Mouse (Mus musculus): ENCODE data around the gene Srp68. TPM values are rescaled to one million over a fixed set of nuclear protein-coding genes. Genes with fewer than 3 reads are reported as not detected.
A peak's percentile ranks its signal among the peaks of the same experiment; 100 is the strongest.

Gene Srp68
- polyA plus RNA-seq, 1 experiment = 81.9 TPM

DNA sequence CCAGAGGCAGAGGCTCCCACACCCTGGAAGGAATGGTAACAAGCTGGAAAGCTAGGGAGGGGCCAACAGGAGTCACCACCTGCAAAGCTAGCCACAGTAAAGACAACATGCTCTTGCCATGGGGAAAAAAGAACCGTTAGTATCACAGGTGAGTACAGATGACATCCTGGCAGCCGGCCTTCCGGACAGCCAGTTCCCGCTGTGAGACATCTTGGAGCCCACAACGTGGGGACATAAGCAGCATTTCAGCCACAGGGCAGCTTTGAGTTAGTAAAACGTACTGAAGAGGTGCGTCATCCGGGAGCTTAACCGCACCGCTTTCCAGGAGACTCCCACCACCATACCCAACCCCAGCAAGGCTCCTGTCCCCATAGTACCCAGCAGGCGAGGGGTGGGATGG, 24.2 kb upstream of the Srp68 start:
- no peaks in the 10 kb centered on the region for H3K79me2 ChIP-seq (ENCODE audit: control insufficient read depth, insufficient read depth)
- no peaks in the 10 kb centered on the region for H3K79me3 ChIP-seq (ENCODE audit: low read depth)
- H3K4me3 ChIP-seq (ENCODE audit: insufficient read depth, poor library complexity, severe bottlenecking) = no peak overlapping the region
- no peaks in the 10 kb centered on the region for H3K27me3 ChIP-seq (ENCODE audit: control insufficient read depth, insufficient read depth, insufficient read length)
- peaks cover 23% of the 10 kb centered on the region for H3K36me3 ChIP-seq (ENCODE audit: control insufficient read depth, insufficient read depth)
- H3ac ChIP-seq (ENCODE audit: control insufficient read depth, insufficient read length, low read depth) = no peak overlapping the region
- TF ChIP-seq MAX (IDR thresholded peaks at IDR 0.05) (no peak), MYOG (IDR thresholded peaks at IDR 0.05; ENCODE audit: control insufficient read depth, extremely low read depth, insufficient read length) (no peak), USF1 (IDR thresholded peaks at IDR 0.05; ENCODE audit: low read depth) (no peak), MYOD1 (IDR thresholded peaks at IDR 0.05; ENCODE audit: control insufficient read depth, insufficient read length, low read depth) (no peak), FOSL1 (IDR thresholded peaks at IDR 0.05; ENCODE audit: insufficient read depth, low read length, poor library complexity, severe bottlenecking) (no peak), CEBPB (IDR thresholded peaks at IDR 0.05; ENCODE audit: low read depth) (no peak), CTCF (IDR thresholded peaks at IDR 0.05; ENCODE audit: control insufficient read depth, insufficient read depth, insufficient read length) (no peak)

GRCm38 (mm10) chr11:116297017-116297416, 23.0 kb upstream of the Srp68 start:
- no peak overlapping the region for H3K4me3 ChIP-seq (ENCODE audit: insufficient read depth, poor library complexity, severe bottlenecking)
- no peaks in the 10 kb centered on the region for H3K79me2 ChIP-seq (ENCODE audit: control insufficient read depth, insufficient read depth)
- no peaks in the 10 kb centered on the region for H3K27me3 ChIP-seq (ENCODE audit: control insufficient read depth, insufficient read depth, insufficient read length)
- TF ChIP-seq CEBPB (IDR thresholded peaks at IDR 0.05; ENCODE audit: low read depth) = no peak
- no peak for TF ChIP-seq USF1 (IDR thresholded peaks at IDR 0.05; ENCODE audit: low read depth)
- no peak for TF ChIP-seq FOSL1 (IDR thresholded peaks at IDR 0.05; ENCODE audit: insufficient read depth, low read length, poor library complexity, severe bottlenecking)
- TF ChIP-seq MAX (IDR thresholded peaks at IDR 0.05) = no peak
- no peak for TF ChIP-seq MYOG (IDR thresholded peaks at IDR 0.05; ENCODE audit: control insufficient read depth, extremely low read depth, insufficient read length)
- TF ChIP-seq MYOD1 (IDR thresholded peaks at IDR 0.05; ENCODE audit: control insufficient read depth, insufficient read length, low read depth) = no peak
- TF ChIP-seq CTCF (IDR thresholded peaks at IDR 0.05; ENCODE audit: control insufficient read depth, insufficient read depth, insufficient read length) = no peak
- no peak overlapping the region for H3ac ChIP-seq (ENCODE audit: control insufficient read depth, insufficient read length, low read depth)
- H3K79me3 ChIP-seq (ENCODE audit: low read depth) = no peaks in the 10 kb centered on the region
- H3K36me3 ChIP-seq (ENCODE audit: control insufficient read depth, insufficient read depth) = peaks cover 14% of the 10 kb centered on the region

DNA sequence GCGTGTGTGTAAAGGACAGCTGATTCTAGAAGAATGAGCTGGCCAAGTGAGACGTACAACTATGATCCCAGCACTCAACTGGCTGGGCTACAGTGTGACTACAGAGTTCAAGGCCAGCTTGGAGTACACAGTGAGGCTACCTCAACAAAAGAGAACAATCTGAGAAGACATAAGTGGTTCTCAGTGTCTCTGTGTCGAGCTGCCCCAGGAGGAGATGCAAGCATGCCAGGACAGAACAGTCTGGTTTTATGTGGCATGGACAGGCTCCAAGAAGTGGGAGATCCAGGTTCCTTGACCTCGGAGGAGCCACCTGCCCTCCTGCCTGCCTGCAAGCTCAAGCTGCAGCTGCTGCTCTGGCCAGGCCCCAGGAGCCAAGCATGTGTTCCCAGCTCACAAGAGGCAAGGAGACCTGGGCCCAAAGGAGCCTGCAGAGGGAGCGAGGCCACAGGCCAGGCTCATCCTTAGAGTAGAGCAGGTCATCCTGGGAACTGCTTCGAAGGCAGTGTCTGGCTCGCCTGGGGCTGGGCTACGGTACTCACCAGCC, 22.2 kb upstream of the Srp68 start:
- no peaks in the 10 kb centered on the region for H3K79me2 ChIP-seq (ENCODE audit: control insufficient read depth, insufficient read depth)
- no peak overlapping the region for H3K4me3 ChIP-seq (ENCODE audit: insufficient read depth, poor library complexity, severe bottlenecking)
- H3K36me3 ChIP-seq (ENCODE audit: control insufficient read depth, insufficient read depth) = peaks cover 8% of the 10 kb centered on the region
- no peak overlapping the region for H3ac ChIP-seq (ENCODE audit: control insufficient read depth, insufficient read length, low read depth)
- TF ChIP-seq MYOD1 (IDR thresholded peaks at IDR 0.05; ENCODE audit: control insufficient read depth, insufficient read length, low read depth) (no peak), USF1 (IDR thresholded peaks at IDR 0.05; ENCODE audit: low read depth) (no peak), CTCF (IDR thresholded peaks at IDR 0.05; ENCODE audit: control insufficient read depth, insufficient read depth, insufficient read length) (no peak), MYOG (IDR thresholded peaks at IDR 0.05; ENCODE audit: control insufficient read depth, extremely low read depth, insufficient read length) (no peak), MAX (IDR thresholded peaks at IDR 0.05) (no peak), FOSL1 (IDR thresholded peaks at IDR 0.05; ENCODE audit: insufficient read depth, low read length, poor library complexity, severe bottlenecking) (no peak), CEBPB (IDR thresholded peaks at IDR 0.05; ENCODE audit: low read depth) (no peak)
- no peaks in the 10 kb centered on the region for H3K27me3 ChIP-seq (ENCODE audit: control insufficient read depth, insufficient read depth, insufficient read length)
- no peaks in the 10 kb centered on the region for H3K79me3 ChIP-seq (ENCODE audit: low read depth)

GRCm38 (mm10) chr11:116294319-116294718, 20.3 kb upstream of the Srp68 start:
- H3ac ChIP-seq (ENCODE audit: control insufficient read depth, insufficient read length, low read depth) = no peak overlapping the region
- no peaks in the 10 kb centered on the region for H3K79me3 ChIP-seq (ENCODE audit: low read depth)
- peaks cover 11% of the 10 kb centered on the region for H3K36me3 ChIP-seq (ENCODE audit: control insufficient read depth, insufficient read depth)
- peak; percentile 42 for TF ChIP-seq CTCF (IDR thresholded peaks at IDR 0.05; ENCODE audit: control insufficient read depth, insufficient read depth, insufficient read length)
- TF ChIP-seq MYOD1 (IDR thresholded peaks at IDR 0.05; ENCODE audit: control insufficient read depth, insufficient read length, low read depth) = no peak
- TF ChIP-seq MYOG (IDR thresholded peaks at IDR 0.05; ENCODE audit: control insufficient read depth, extremely low read depth, insufficient read length) = no peak
- no peaks in the 10 kb centered on the region for H3K27me3 ChIP-seq (ENCODE audit: control insufficient read depth, insufficient read depth, insufficient read length)
- H3K79me2 ChIP-seq (ENCODE audit: control insufficient read depth, insufficient read depth) = no peaks in the 10 kb centered on the region
- no peak overlapping the region for H3K4me3 ChIP-seq (ENCODE audit: insufficient read depth, poor library complexity, severe bottlenecking)

- Histone ChIP-seq H3ac (ENCODE audit: control insufficient read depth, insufficient read length, low read depth) (no peak overlapping the region), H3K4me3 (ENCODE audit: insufficient read depth, poor library complexity, severe bottlenecking) (no peak overlapping the region), H3K79me2 (ENCODE audit: control insufficient read depth, insufficient read depth) (no peaks in the 10 kb centered on the region), H3K79me3 (ENCODE audit: low read depth) (no peaks in the 10 kb centered on the region), H3K27me3 (ENCODE audit: control insufficient read depth, insufficient read depth, insufficient read length) (no peaks in the 10 kb centered on the region), H3K36me3 (ENCODE audit: control insufficient read depth, insufficient read depth) (peaks cover 16% of the 10 kb centered on the region)
- no peak for TF ChIP-seq MAX (IDR thresholded peaks at IDR 0.05)
- TF ChIP-seq USF1 (IDR thresholded peaks at IDR 0.05; ENCODE audit: low read depth) = no peak
- no peak for TF ChIP-seq MYOD1 (IDR thresholded peaks at IDR 0.05; ENCODE audit: control insufficient read depth, insufficient read length, low read depth)
- no peak for TF ChIP-seq MYOG (IDR thresholded peaks at IDR 0.05; ENCODE audit: control insufficient read depth, extremely low read depth, insufficient read length)
- no peak for TF ChIP-seq FOSL1 (IDR thresholded peaks at IDR 0.05; ENCODE audit: insufficient read depth, low read length, poor library complexity, severe bottlenecking)
- TF ChIP-seq CTCF (IDR thresholded peaks at IDR 0.05; ENCODE audit: control insufficient read depth, insufficient read depth, insufficient read length) = no peak
- TF ChIP-seq CEBPB (IDR thresholded peaks at IDR 0.05; ENCODE audit: low read depth) = no peak
Measured at GRCm38 (mm10) chr11:116293538-116294137, 19.6 kb upstream of the Srp68 start.

All from C2C12 (cell line).